Mouse (Mus musculus) heart, embryonic 15.5 days (tissue): Measurements from ENCODE around the gene Slc25a17. TPM values are rescaled to one million over a fixed set of nuclear protein-coding genes. Genes with fewer than 3 reads are reported as not detected.

ENCODE experiments used
- ATAC-seq: fragments of 200-750 bp; cut with Nextera tagmentation; replicated peaks from 2 replicates; pipeline ENCODE4 v1.8.0; 2017; ENCODE audit warnings: low read depth, moderate TSS enrichment; ENCODE audit not compliant: insufficient number of reproducible peaks, insufficient read depth, low FRiP score
- H3K27ac ChIP-seq: fragments of 300-500 bp; sonication (generic); 2 replicates; pipeline ENCODE4 v1.5.1; 2015; ENCODE audit warnings: mild to moderate bottlenecking, inconsistent platforms
- H3K27me3 ChIP-seq: fragments of 300-500 bp; sonication (generic); 2 replicates; pipeline ENCODE4 v1.6.1; 2015; ENCODE audit warnings: inconsistent platforms
- H3K36me3 ChIP-seq: fragments of 300-500 bp; sonication (generic); 2 replicates; pipeline ENCODE4 v1.6.1; 2015; ENCODE audit warnings: mild to moderate bottlenecking, inconsistent platforms
- H3K4me1 ChIP-seq: fragments of 300-500 bp; sonication (generic); replicated peaks from 2 replicates; pipeline ENCODE4 v1.6.1; 2015; ENCODE audit warnings: inconsistent platforms
- H3K4me2 ChIP-seq: fragments of 300-500 bp; sonication (generic); 2 replicates; pipeline ENCODE4 v1.6.1; 2015; ENCODE audit warnings: inconsistent platforms, mild to moderate bottlenecking, moderate library complexity
- H3K4me3 ChIP-seq: fragments of 300-500 bp; sonication (generic); 2 replicates; pipeline ENCODE4 v1.5.1; 2015; ENCODE audit warnings: mild to moderate bottlenecking, inconsistent platforms
- H3K9ac ChIP-seq: fragments of 300-500 bp; sonication (generic); 2 replicates; pipeline ENCODE4 v1.6.1; 2015; ENCODE audit warnings: mild to moderate bottlenecking, inconsistent platforms
- H3K9me3 ChIP-seq: fragments of 300-500 bp; sonication (generic); replicated peaks from 2 replicates; pipeline ENCODE4 v1.6.1; 2016; ENCODE audit warnings: inconsistent platforms
- WGBS: fragments of 180-500 bp; shearing (Covaris S2); methylation state at CpG from one replicate; pipeline ENCODE4 v1.1.7; 2015; ENCODE audit warnings: mixed read lengths; 5-methylcytosine and 5-hydroxymethylcytosine counted together
- polyA plus RNA-seq: library from polyadenylated mRNA; unstranded; fragments of >200 nt; fragmentation: Nextera tagmentation; extraction: Ambion mirVana; gene quantifications from 2 replicates; pipeline ENCODE4 v1.2.1, GENCODE M21; 2015

Slc25a17 gene
- polyA plus RNA-seq, 1 experiment from 2014 or later: 47.8 TPM

DNA sequence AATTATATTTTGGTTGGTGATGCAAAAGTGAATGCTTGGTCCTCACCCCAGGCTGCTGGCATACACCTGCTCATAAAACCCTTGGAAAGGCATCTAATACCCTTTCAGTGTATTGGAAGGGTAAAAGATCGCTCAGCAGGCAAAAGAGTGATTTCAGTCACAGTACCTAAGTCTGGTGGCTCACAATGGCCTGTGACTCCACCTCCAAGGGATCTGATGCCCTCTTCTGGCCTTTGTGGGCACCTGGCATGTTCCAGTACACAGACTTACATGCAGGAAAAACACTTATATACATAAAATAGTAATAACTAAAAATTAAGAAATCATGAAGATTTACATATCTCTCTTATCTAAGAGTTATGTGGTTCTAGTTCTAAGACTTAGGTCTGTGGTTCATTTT lies 8.0 kb downstream of the Slc25a17 start:
- Histone ChIP-seq H3K4me3 (no peak overlapping the region), H3K27me3 (no peaks in the 10 kb centered on the region), H3K4me1 (peaks cover 5% of the 10 kb centered on the region), H3K9me3 (no peaks in the 10 kb centered on the region), H3K4me2 (no peak overlapping the region), H3K9ac (no peak overlapping the region), H3K36me3 (no peaks in the 10 kb centered on the region), H3K27ac (no peak overlapping the region)
- 71% methylated on average over 1 of the region's 1 CpGs for WGBS
- ATAC-seq: no peak

DNA sequence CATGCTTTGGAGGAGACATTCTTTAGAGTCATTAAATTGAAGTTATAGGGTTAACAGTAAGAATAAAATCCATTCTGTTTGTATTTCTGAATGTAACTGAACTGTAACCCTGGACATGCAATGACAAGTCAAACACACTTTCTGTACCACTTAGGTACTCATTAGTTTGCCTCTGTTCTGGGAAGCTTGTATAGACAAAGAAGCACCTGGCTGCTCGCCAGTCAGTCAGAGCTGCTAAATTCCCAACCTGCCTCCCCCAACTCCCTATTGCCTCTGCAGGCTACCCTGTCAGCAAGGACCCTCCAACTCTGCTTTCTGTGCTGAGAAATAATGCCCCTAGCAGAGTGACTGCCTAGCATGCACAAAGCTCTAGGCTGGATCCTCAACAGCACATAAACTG lies 10.2 kb downstream of the Slc25a17 start:
- Histone ChIP-seq H3K27ac (peak overlapping the region; percentile 20; the same call in 1 of the 2 replicates), H3K9me3 (no peaks in the 10 kb centered on the region), H3K36me3 (no peaks in the 10 kb centered on the region), H3K27me3 (no peaks in the 10 kb centered on the region), H3K4me1 (peaks cover 5% of the 10 kb centered on the region), H3K4me3 (no peak overlapping the region), H3K9ac (no peak overlapping the region), H3K4me2 (no peak overlapping the region)
- no peak for ATAC-seq
- 33% methylated on average over 1 of the region's 1 CpGs for WGBS

DNA sequence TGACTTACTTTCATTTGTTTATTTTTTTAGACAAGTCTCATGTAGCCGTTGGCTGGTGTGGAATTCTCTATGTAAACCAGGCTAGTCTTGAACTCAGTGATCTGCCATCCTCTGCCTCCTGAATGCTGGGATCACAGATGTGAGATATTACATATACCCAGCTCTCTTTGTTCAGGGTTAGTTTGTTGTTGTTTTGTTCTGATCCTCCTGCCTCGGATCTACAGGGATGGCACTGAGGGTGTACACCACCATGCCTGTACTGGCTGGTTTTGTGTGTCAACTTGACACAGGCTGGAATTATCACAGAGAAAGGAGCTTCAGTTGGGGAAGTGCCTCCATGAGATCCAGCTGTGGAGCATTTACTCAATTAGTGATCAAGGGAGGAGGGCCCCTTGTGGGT lies 12.2 kb downstream of the Slc25a17 start:
- peaks cover 5% of the 10 kb centered on the region for H3K4me1 ChIP-seq
- H3K9ac ChIP-seq: no peak overlapping the region
- H3K9me3 ChIP-seq: no peaks in the 10 kb centered on the region
- 62% methylated on average over 2 of the region's 2 CpGs for WGBS
- ATAC-seq: no peak
- H3K27ac ChIP-seq: no peak overlapping the region
- H3K4me3 ChIP-seq: no peak overlapping the region
- H3K36me3 ChIP-seq: no peaks in the 10 kb centered on the region
- no peaks in the 10 kb centered on the region for H3K27me3 ChIP-seq
- no peak overlapping the region for H3K4me2 ChIP-seq

DNA sequence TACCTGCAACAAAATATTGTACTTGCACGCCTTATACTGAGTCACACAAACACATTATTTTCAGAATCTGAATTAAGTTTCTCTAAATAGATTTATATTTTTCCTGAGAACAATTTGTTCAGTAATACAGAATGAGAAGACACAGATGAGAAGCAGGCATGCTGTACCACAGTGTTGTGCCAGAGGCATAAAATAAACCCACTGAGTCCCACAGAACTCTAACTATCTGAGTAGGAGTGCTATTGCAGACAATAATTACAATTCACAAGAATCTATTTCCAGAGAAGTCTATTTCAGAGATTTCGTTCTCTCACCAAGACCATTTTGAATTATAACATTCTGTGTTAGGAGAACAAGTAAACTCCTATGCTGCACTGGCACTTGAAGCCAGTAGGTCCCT lies 13.1 kb downstream of the Slc25a17 start:
- no peak for ATAC-seq
- H3K9me3 ChIP-seq: no peaks in the 10 kb centered on the region
- no peak overlapping the region for H3K4me2 ChIP-seq
- peaks cover 5% of the 10 kb centered on the region for H3K4me1 ChIP-seq
- no peaks in the 10 kb centered on the region for H3K27me3 ChIP-seq
- WGBS: 97% methylated on average over 2 of the region's 2 CpGs
- no peak overlapping the region for H3K9ac ChIP-seq
- H3K27ac ChIP-seq: no peak overlapping the region
- no peak overlapping the region for H3K4me3 ChIP-seq
- H3K36me3 ChIP-seq: no peaks in the 10 kb centered on the region

DNA sequence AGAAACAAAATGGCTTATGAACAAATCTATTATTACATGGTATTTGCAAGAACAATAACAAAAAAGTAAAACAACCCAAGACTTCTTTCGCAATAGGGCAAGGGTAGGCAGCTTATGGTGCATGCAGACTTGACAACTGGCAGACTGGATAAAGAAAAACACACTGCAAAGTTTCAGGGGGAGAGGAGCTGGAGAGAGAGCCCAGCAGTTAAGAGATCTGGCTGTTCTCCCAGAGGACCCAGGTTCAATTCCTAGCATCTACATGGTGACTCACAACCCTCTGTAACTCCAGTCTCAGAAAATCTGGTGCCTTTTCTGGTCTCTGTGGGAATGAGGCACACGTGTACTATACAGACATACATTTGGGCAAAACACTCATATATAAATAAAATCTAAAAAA lies 19.2 kb downstream of the Slc25a17 start:
- 92% methylated on average over 2 of the region's 2 CpGs for WGBS
- no peak overlapping the region for H3K4me2 ChIP-seq
- peaks cover 16% of the 10 kb centered on the region; the same call in 1 of the 2 replicates for H3K36me3 ChIP-seq

DNA sequence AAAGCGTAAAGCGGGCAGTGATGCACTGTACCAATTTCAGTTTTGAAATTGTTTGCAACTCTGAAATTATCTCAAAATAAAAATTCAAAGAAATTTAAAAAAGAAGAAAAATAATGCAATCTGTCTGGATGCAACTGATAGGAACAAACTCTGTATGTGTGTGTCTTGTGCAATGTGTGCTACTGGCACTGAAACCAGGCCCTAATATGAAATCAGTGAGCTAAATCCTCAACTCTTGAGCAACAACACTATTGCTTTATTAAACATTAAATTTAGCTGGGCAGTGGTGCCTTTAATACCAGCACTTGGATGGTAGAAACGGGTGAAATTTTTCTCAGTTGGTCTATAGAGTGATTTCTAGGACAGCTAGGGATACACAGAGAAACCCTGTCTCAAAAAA lies 21.5 kb downstream of the Slc25a17 start:
- Histone ChIP-seq H3K9me3 (no peaks in the 10 kb centered on the region), H3K4me3 (no peak overlapping the region), H3K27me3 (no peaks in the 10 kb centered on the region), H3K27ac (no peak overlapping the region), H3K4me1 (no peaks in the 10 kb centered on the region), H3K9ac (no peak overlapping the region), H3K4me2 (no peak overlapping the region), H3K36me3 (peaks cover 28% of the 10 kb centered on the region; the same call in 1 of the 2 replicates)
- WGBS: 92% methylated on average over 3 of the region's 3 CpGs
- ATAC-seq: no peak

More for the DNA sequence above, 19.2 kb downstream of the Slc25a17 start:
- Histone ChIP-seq H3K27ac (no peak overlapping the region), H3K27me3 (no peaks in the 10 kb centered on the region), H3K4me1 (no peaks in the 10 kb centered on the region), H3K9ac (no peak overlapping the region), H3K9me3 (no peaks in the 10 kb centered on the region), H3K4me3 (no peak overlapping the region)
- no peak for ATAC-seq

DNA sequence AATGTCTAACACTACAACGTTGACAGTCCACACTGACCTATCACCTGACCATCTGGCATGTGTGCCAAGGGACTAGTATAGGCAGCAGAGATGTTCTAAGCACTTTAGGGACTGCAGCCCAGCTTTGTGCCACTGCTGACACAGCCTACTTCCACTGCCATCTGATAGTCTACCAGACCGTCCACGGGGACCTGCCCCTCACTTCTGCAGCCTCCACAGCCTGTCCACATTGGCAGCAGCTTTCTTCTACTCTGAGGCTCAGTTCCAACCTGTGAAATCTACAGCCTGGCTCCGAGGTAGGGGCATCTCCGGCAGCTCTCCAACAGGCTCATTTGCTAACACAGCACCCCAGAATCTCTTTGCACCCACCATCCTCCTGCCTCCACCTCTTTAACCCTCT lies 24.1 kb downstream of the Slc25a17 start:
- ATAC-seq: no peak
- Histone ChIP-seq H3K4me2 (no peak overlapping the region), H3K4me1 (no peaks in the 10 kb centered on the region), H3K4me3 (no peak overlapping the region), H3K36me3 (peaks cover 44% of the 10 kb centered on the region; the same call in 1 of the 2 replicates), H3K27ac (no peak overlapping the region), H3K9me3 (no peaks in the 10 kb centered on the region), H3K9ac (no peak overlapping the region), H3K27me3 (no peaks in the 10 kb centered on the region)
- WGBS: 89% methylated on average over 5 of the region's 5 CpGs

DNA sequence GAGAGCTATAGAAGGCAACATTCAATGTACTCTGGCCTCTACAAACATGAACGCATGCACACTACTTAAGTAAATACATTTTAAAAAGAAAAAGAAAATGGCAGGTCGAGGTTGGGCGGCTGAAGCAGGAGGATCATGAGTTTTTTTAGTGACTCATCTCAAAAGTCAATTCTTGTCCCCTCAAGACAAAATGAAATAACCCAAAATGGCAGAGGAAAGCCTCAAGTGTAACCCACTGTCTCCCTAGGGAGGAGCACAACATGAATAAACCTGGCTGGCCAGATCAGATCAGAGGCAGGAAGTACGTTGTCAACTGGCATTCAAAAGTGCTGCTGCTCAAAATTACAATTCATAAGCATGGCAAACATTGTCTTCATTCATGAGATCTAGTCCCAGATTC lies 28.1 kb downstream of the Slc25a17 start:
- H3K9me3 ChIP-seq: no peaks in the 10 kb centered on the region
- no peaks in the 10 kb centered on the region for H3K27me3 ChIP-seq
- no peak for ATAC-seq
- H3K9ac ChIP-seq: no peak overlapping the region
- WGBS: 89% methylated on average over 4 of the region's 4 CpGs
- H3K4me2 ChIP-seq: no peak overlapping the region
- no peak overlapping the region for H3K27ac ChIP-seq
- H3K36me3 ChIP-seq: peaks cover 54% of the 10 kb centered on the region
- H3K4me3 ChIP-seq: no peak overlapping the region
- 0 out of 2 replicates have a peak, but pooled peaks cover 4% of the 10 kb centered on the region for H3K4me1 ChIP-seq

DNA sequence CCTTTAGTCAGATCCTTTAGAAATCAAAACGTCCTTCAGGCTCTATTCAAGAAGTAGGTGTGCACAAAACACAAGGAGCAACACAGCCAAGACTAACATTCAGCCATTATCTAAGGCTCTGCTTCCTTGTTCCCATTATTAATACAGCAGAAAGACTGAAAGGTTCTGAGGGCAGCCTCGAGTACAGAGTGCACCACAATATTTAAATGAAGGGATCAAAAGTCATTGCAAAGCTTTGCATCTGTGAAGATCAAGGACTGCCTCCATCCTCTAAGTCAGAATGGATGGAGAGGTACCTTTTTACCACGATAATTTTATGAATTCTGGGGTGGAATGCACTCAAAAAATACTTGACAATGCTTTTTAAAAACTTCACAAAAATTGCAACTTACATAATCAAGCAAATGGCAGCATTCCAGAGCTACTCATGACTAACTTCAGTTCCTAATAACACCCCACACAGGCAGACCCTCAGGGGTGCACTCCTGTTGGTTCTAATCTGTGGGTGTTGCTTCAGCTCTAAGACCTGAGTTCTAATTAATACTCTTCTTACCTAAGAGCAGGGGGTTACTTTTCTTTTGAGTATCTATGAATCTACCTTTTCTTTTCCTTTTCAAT lies 29.7 kb downstream of the Slc25a17 start:
- Histone ChIP-seq H3K9me3 (no peaks in the 10 kb centered on the region), H3K36me3 (peaks cover 52% of the 10 kb centered on the region), H3K4me3 (no peak overlapping the region), H3K4me1 (0 out of 2 replicates have a peak, but pooled peaks cover 4% of the 10 kb centered on the region), H3K27ac (no peak overlapping the region), H3K9ac (no peak overlapping the region), H3K4me2 (no peak overlapping the region), H3K27me3 (no peaks in the 10 kb centered on the region)
- no peak for ATAC-seq
- WGBS: 53% methylated on average over 3 of the region's 3 CpGs

DNA sequence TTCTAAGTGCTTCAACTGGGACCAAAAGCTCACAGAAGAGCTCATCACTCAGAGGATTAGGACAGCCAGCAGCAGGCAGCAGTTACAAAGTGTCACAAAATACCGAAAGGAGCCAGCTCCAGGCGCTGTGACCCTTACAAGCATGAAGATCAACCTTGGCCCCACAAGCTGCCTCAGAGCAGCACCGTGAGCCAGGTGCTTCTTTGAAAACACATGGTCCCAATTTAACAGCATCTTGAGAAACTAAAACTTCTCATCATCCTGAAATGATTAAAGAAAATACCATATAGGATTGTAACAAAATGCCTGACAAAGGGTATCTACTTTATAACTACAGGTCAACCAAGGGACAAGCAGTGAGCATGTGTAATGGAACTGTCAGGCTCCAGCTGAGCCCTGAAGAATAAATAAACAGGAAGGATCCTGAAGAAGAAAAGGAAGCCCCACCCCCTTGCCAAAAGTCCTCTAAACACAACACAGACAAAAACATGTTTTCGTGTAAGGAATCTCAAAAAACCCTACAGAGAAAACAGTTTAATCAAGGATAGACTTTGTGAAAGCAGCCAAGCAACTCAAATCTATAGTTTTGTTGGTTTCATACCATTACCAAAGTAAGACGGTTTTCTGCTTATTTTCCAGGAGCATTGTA lies 30.8 kb downstream of the Slc25a17 start:
- H3K9ac ChIP-seq: no peak overlapping the region

DNA sequence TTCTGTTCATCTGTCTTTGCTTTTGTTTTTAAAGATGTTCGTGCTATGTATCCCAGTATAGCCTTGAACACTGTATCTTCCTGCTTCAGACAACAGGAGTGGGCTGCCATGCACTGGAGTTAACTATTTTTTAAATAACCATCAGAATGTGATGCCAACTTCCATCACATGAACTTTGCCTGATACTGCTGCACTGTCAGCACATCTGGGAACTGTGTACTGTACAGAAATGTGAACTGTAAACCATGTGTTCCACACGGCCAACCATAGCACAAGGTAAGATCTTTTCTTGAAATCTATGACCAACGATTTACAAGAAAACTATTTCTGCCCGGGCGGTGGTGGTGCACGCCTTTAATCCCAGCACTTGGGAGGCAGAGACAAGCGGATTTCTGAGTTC lies 33.1 kb downstream of the Slc25a17 start:
- Histone ChIP-seq H3K9me3 (no peaks in the 10 kb centered on the region), H3K36me3 (peaks cover 40% of the 10 kb centered on the region), H3K4me2 (no peak overlapping the region), H3K9ac (no peak overlapping the region), H3K27ac (no peak overlapping the region), H3K4me1 (0 out of 2 replicates have a peak, but pooled peaks cover 4% of the 10 kb centered on the region), H3K4me3 (no peak overlapping the region), H3K27me3 (no peaks in the 10 kb centered on the region)
- no peak for ATAC-seq
- 92% methylated on average over 7 of the region's 7 CpGs for WGBS

More for the DNA sequence above, 30.8 kb downstream of the Slc25a17 start:
- no peaks in the 10 kb centered on the region for H3K9me3 ChIP-seq
- H3K27me3 ChIP-seq: no peaks in the 10 kb centered on the region
- H3K27ac ChIP-seq: no peak overlapping the region
- H3K4me1 ChIP-seq: 0 out of 2 replicates have a peak, but pooled peaks cover 4% of the 10 kb centered on the region
- WGBS: 45% methylated on average over 5 of the region's 5 CpGs
- H3K4me3 ChIP-seq: no peak overlapping the region
- ATAC-seq: no peak
- no peak overlapping the region for H3K4me2 ChIP-seq
- H3K36me3 ChIP-seq: peaks cover 47% of the 10 kb centered on the region

DNA sequence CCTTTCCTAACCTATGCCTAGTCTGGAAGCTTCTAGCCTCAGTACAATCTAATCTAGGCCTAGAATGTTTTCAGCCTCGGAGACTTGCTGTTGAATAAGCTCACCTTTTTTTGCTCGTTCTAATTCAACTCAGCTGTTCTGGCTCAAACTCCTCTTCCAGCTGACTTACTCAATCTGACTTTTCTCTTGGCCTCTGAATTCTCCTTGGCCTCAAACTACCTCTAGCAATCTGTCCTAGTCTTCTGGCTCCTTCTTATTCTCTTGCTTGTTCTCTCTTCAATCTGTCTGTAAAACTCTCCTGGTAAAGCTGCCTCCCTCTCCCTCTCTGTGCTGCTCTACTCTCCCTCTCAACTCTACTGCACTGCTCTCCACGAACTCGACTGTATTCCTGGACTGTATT lies 35.6 kb downstream of the Slc25a17 start:
- Histone ChIP-seq H3K9me3 (no peaks in the 10 kb centered on the region), H3K4me1 (0 out of 2 replicates have a peak, but pooled peaks cover 4% of the 10 kb centered on the region), H3K9ac (no peak overlapping the region), H3K4me2 (no peak overlapping the region), H3K27ac (no peak overlapping the region), H3K36me3 (peaks cover 62% of the 10 kb centered on the region), H3K4me3 (no peak overlapping the region), H3K27me3 (no peaks in the 10 kb centered on the region)
- no peak for ATAC-seq
- WGBS: 67% methylated on average over 4 of the region's 4 CpGs
